Mouse (Mus musculus): ENCODE results near the gene Prkcd.

GRCm38 (mm10) chr14:30628235-30628634 lies 2.2 kb upstream of the Prkcd start:
- no peak for TF ChIP-seq CTCF (IDR thresholded peaks at IDR 0.05; ENCODE audit: low read depth)
- no peak for TF ChIP-seq EP300 (IDR thresholded peaks at IDR 0.05; ENCODE audit: low read depth)

Data from liver, embryonic 14.5 days (tissue).